Mouse (Mus musculus) megakaryocyte, embryonic 14.5 days (primary cell): ENCODE results near the gene Stk11. TPM values are rescaled to one million over a fixed set of nuclear protein-coding genes. Genes with fewer than 3 reads are reported as not detected.

Source experiments
- H3K27me3 ChIP-seq: replicated peaks from 2 replicates; pipeline ENCODE3; 2012; ENCODE audit warnings: inconsistent platforms
- H3K36me3 ChIP-seq: replicated peaks from 2 replicates; pipeline ENCODE3; 2012; ENCODE audit warnings: low read length, inconsistent platforms, mixed read lengths
- H3K4me1 ChIP-seq: 2 replicates; pipeline ENCODE4 v1.6.1; 2012; ENCODE audit warnings: inconsistent platforms
- H3K4me3 ChIP-seq: replicated peaks from 2 replicates; pipeline ENCODE3; 2012; ENCODE audit warnings: moderate library complexity, mild to moderate bottlenecking, inconsistent platforms
- H3K9me3 ChIP-seq: 2 replicates; pipeline ENCODE4 v1.6.1; 2012; ENCODE audit warnings: inconsistent platforms
- FLI1 ChIP-seq: IDR thresholded peaks from 2 replicates; pipeline ENCODE4 v1.6.1; 2012; ENCODE audit warnings: low read length, inconsistent platforms, mixed read lengths
- GATA1 ChIP-seq: IDR thresholded peaks from 3 replicates; pipeline ENCODE4 v1.6.1; 2012; ENCODE audit warnings: mixed read lengths, low read length, inconsistent platforms, borderline replicate concordance
- polyA plus RNA-seq: library from polyadenylated mRNA; stranded (reverse); fragments of >175 nt; gene quantifications from 2 replicates; pipeline ENCODE4 v1.2.3, GENCODE M21; 2012; ENCODE audit warnings: low replicate concordance; ENCODE audit not compliant: insufficient read depth

Stk11 gene
- polyA plus RNA-seq, 1 experiment, result 200 TPM

DNA sequence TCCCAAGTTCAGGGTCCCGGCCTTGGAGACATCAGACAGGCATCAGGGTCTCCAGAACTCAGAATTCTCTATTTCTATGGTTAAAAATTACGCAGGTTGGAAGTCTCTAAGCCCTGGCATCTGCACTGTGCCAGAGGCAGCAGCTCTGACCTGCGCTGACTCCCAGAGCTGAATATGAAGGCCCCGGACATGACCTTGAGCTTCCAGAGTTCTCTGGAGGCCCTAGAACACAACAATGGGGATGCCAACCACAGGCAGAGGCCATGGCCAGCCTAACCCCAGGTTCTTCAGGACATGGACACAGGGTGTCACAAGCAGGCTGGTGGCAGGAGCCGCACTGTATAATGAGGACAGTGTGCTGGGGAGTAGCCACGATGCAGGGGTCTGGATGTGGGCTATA lies 21.5 kb upstream of the Stk11 start:
- H3K36me3 ChIP-seq, result peaks cover 88% of the 10 kb centered on the region
- no peaks in the 10 kb centered on the region for H3K9me3 ChIP-seq
- no peaks in the 10 kb centered on the region for H3K27me3 ChIP-seq
- H3K4me3 ChIP-seq, result no peak overlapping the region
- peaks cover 98% of the 10 kb centered on the region for H3K4me1 ChIP-seq
- no peak for TF ChIP-seq FLI1
- TF ChIP-seq GATA1, result no peak

DNA sequence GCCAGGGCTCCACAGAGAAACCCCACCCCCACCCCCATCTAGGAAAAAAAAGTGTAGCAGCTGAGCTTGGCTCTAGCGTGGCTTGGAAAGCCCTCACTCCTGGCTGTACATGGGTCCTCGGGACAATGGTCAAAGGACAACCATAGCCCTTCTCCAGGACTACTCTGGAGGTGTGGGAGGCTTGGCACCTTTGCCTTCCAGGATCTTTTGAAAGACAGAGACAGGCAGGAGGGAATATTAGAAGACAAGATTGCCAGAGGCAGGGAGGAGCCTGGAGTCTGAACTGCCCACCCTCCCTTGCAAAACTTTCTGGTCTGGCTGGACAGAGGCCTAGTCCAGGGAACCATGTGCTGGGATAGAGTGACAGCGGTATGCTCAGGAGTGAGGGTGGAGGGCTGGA lies 20.9 kb upstream of the Stk11 start:
- Histone ChIP-seq H3K27me3 (no peaks in the 10 kb centered on the region), H3K4me1 (peaks cover 98% of the 10 kb centered on the region), H3K4me3 (no peak overlapping the region), H3K9me3 (no peaks in the 10 kb centered on the region), H3K36me3 (peaks cover 88% of the 10 kb centered on the region)
- TF ChIP-seq FLI1 (no peak), GATA1 (no peak)

DNA sequence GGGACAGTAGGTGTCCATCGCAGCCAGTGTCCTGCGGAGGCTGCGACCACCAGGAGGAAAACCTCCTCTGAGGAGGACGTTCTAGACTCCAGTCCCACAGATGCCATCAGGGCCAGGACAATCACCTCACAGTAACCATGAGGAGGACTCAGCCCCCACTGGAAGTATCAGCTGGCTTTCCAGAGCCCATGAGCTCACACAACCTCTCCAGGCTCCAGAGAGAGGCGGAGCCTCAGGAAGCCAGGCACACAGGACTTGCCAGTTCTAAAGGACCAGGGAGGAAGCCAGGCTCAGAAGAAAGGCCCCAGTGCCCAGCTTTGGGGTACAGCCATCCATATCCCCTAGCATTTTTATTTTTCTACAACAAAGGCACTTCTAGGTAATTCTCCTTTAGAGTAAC lies 20.1 kb upstream of the Stk11 start:
- no peak for TF ChIP-seq GATA1
- no peak for TF ChIP-seq FLI1
- Histone ChIP-seq H3K4me3 (no peak overlapping the region), H3K36me3 (peaks cover 88% of the 10 kb centered on the region), H3K9me3 (no peaks in the 10 kb centered on the region), H3K4me1 (peaks cover 98% of the 10 kb centered on the region), H3K27me3 (no peaks in the 10 kb centered on the region)

DNA sequence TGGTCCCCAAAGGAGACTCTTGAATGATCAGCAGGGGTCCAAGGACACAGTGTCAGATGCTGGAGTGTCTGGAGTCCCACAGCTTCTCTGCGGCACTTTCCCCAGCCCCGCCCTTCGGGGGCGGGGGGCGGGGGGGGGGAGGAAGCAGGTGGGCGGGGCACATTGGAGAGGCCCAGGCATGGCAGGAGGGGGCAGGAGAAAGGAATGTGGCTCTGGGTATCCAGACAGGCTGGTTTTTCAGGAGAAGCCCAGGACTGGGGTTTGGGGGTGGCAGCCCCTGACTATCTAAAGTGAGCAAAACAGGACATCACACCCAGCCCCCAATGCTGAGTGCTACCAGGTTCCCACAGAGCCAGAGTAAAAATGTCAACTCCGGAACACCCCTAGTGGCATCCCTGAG lies 18.3 kb upstream of the Stk11 start:
- H3K4me3 ChIP-seq, result peak overlapping the region; percentile 65
- peaks cover 96% of the 10 kb centered on the region for H3K4me1 ChIP-seq
- no peaks in the 10 kb centered on the region for H3K9me3 ChIP-seq
- TF ChIP-seq GATA1 (no peak), FLI1 (no peak)
- no peaks in the 10 kb centered on the region for H3K27me3 ChIP-seq
- H3K36me3 ChIP-seq, result peaks cover 78% of the 10 kb centered on the region

DNA sequence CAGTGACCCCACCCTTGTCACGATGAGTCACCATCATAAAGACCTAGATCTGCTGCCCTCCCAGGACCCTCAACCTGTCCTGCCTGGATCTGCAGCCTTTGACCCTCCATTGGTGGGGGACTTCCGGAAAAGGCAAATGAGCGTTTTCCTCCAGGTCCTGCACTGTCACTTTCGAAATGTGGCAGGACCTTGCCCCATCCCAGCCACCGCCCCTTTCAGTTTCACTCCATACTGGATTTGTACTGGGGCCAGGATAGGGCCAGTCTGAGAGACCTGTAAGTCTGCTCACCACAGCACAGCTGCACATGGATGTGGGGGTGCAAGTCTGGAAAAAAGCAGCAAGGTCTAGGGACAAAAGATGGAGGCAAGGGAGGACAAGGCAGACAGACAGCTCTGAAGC lies 17.0 kb upstream of the Stk11 start:
- H3K36me3 ChIP-seq, result peaks cover 65% of the 10 kb centered on the region
- H3K4me1 ChIP-seq, result peaks cover 94% of the 10 kb centered on the region
- H3K9me3 ChIP-seq, result no peaks in the 10 kb centered on the region
- no peak for TF ChIP-seq GATA1
- no peak for TF ChIP-seq FLI1
- H3K27me3 ChIP-seq, result no peaks in the 10 kb centered on the region
- H3K4me3 ChIP-seq, result peak overlapping the region; percentile 79

DNA sequence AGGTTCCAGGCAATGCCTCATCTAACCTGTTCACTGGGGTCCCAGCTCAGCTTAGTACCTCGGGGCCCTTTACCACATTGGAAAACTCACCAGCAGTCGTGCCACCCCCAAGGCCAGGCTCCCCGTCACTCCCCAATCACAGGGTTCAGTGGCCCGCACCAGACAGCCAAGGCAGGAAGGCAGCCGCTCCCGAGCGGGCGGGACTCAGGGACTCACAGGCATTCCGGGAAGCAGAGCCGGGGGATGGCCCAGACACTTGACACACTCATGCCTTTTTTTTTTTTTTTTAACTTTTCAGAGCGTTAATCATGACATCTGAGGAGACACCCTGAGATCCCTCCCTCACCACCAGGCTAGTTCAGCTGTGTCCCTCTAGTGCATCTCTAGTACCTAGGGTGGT lies 14.6 kb upstream of the Stk11 start:
- Histone ChIP-seq H3K4me3 (peak overlapping the region; percentile 97), H3K4me1 (peaks cover 94% of the 10 kb centered on the region), H3K27me3 (no peaks in the 10 kb centered on the region), H3K9me3 (no peaks in the 10 kb centered on the region), H3K36me3 (peaks cover 43% of the 10 kb centered on the region)
- no peak for TF ChIP-seq GATA1

DNA sequence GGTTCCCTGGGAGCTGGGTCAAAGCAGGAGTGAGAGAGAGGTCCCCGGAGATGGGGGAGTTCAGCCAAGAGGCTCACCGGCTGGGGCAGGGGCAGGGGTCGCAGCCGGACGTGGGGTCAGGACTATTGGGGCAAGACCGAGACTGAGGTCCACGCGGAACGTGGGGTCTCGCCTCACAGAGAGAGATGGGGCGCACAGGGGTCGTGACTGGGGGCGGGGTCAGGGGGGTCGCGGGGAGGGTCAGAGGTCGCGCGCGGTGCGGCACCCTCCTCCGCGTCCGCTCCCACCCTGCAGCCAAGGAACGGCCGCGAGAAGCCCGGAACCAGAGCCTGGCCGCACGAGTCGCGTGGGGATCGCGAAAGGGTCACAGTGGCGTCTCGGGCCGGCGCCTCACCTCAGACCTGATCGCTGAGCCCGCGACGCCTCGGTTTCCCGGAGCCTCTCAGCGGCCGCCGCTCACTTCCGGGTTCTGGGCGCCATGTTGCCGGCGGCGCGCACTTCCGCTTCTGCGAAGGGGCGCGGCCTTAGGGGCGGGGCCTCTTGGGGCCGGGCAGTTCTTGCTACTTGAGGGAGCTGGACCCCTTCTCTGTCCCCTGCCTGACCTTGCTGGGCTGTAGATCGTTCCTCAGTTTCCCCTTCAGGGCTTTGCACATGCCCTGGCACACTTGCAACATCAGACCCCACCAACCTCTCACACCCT lies 13.2 kb upstream of the Stk11 start:
- no peak for TF ChIP-seq FLI1
- TF ChIP-seq GATA1, result no peak
- H3K36me3 ChIP-seq, result peaks cover 32% of the 10 kb centered on the region
- H3K4me1 ChIP-seq, result peaks cover 88% of the 10 kb centered on the region
- peak overlapping the region; percentile 97 for H3K4me3 ChIP-seq
- H3K9me3 ChIP-seq, result no peaks in the 10 kb centered on the region
- no peaks in the 10 kb centered on the region for H3K27me3 ChIP-seq

DNA sequence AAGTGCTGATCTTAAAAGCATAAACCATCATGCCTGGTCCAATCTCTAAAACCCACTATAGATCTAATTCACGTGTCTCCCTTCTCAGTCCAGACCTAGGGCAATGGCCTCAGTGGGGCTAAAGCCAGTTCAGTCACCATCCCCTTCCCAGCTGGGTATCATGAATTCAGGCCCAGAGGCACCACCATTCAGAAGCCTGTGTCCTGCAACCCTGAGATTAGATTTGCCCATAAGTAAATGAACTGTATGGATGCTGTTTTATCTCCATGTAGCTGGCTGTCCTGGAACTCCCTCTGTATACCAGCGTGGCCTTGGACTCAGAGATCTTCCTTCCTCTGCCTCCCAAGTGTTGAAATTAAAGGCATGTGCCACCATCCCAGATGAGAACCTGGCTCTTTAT lies 12.6 kb upstream of the Stk11 start:
- Histone ChIP-seq H3K9me3 (no peaks in the 10 kb centered on the region), H3K36me3 (peaks cover 29% of the 10 kb centered on the region), H3K27me3 (no peaks in the 10 kb centered on the region), H3K4me3 (peak overlapping the region; percentile 97), H3K4me1 (peaks cover 88% of the 10 kb centered on the region)
- no peak for TF ChIP-seq GATA1
- TF ChIP-seq FLI1, result no peak

DNA sequence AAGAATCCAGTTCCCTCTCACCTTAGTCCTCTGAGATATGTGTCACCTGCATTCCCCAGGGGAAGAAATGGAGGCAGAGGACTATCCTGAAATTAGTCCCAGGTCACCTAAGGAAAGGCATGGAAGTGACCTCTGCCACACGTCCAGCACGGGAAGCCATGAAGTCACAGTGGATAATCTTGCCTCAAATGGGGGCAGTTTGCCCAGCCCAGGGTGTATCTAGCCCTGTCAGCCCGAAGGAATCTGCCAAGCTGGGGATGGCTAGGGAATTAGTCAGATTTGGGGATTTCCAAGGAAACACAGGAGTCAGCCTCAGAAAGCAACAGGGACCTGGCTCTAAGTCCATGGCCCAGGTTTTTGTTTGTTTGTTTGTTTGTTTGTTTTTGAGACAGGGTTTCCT lies 11.4 kb upstream of the Stk11 start:
- H3K4me1 ChIP-seq, result peaks cover 79% of the 10 kb centered on the region
- no peaks in the 10 kb centered on the region for H3K27me3 ChIP-seq
- peak overlapping the region; percentile 21 for H3K4me3 ChIP-seq

DNA sequence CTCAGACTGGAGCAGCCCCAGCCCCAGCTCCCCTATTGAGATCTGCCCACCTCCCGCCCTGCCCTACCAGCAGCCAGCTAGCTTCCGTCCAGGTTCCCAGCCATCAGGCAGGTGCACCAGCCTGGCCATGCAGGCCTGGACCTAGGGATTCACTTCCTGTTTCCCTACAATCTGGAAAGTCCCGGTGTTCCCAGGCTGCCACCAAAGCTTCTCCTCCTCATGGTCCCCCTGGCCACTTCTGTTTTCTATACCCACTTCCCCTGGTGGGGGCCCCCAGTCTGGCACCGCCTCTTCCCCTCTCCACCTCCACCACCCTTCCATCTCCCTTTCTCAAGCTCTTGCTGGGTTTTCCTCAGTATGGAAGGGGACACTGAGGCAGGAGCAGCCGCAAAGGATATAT lies 10.1 kb upstream of the Stk11 start, which contains the start of gene Sbno2:
TSS of gene Sbno2 (minus strand) at position 112 of the 400 bp plus-strand sequence.
- Histone ChIP-seq H3K36me3 (peaks cover 6% of the 10 kb centered on the region), H3K4me1 (peaks cover 76% of the 10 kb centered on the region), H3K9me3 (no peaks in the 10 kb centered on the region), H3K27me3 (no peaks in the 10 kb centered on the region), H3K4me3 (peak within 1 kb of the TSS; percentile 80)
- TF ChIP-seq FLI1 (no peak), GATA1 (no peak)

More for the DNA sequence above, 11.4 kb upstream of the Stk11 start:
- peaks cover 19% of the 10 kb centered on the region for H3K36me3 ChIP-seq
- no peaks in the 10 kb centered on the region for H3K9me3 ChIP-seq
- TF ChIP-seq FLI1, result no peak
- TF ChIP-seq GATA1, result no peak

DNA sequence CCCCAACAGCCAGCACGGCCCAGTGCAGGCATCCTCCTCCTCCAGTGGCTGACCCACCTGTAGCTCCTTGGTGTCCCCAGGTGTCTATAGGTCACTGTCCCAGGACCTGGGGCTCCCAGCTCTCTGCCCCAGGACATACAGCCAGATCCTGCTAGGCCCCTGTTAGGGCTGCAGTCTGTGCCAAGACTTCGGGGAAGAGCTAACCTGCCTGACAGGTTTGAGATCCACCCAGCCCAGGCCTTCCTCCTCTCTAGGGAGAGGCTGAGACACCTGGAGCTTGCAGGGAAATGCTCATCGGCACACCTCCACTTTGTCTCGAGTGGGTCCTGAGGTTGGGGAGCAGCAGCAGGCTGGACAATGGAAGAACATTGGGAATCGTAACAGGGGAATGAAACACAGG lies 9.7 kb upstream of the Stk11 start:
- no peaks in the 10 kb centered on the region for H3K9me3 ChIP-seq
- H3K36me3 ChIP-seq, result peaks cover 1% of the 10 kb centered on the region
- peaks cover 73% of the 10 kb centered on the region for H3K4me1 ChIP-seq
- no peaks in the 10 kb centered on the region for H3K27me3 ChIP-seq
- peak overlapping the region; percentile 65 for H3K4me3 ChIP-seq
- TF ChIP-seq GATA1 (no peak), FLI1 (no peak)
